Mouse (Mus musculus): ENCODE measurements around the gene H2afb3. TPM values are rescaled to one million over a fixed set of nuclear protein-coding genes. Genes with fewer than 3 reads are reported as not detected.
"Not testable (repeated sequence)": the region's sequence is repeated elsewhere in the genome, so short reads cannot be mapped to it uniquely, and the experiment has no call there.

Gene H2afb3
- polyA plus RNA-seq (2015; fragmentation: Nextera tagmentation; extraction: Ambion mirVana) = not detected in 2 replicates

DNA sequence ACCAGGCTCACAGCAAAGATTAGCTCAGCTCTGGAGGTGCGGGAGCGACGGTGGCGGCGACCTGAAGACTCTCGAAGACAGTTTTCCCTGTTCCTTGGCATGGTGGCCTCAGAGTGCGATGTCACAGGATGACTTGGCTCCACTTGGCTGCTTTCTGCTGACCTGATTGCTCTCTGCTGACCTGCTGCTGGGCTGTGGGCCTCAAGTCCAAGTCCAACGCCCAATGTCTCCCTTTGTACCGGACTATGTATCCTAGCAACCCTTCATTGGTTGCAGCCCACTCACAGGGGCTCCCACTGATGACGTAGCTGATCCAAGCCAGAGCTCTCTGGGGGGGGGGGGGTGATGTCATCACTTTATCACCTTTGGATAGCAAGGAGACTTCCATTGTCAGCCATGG is at the start of gene H2afb3:
Gene H2afb3, minus strand, starts transcription at position 101 of the 400 bp plus-strand sequence.
- not testable (repeated sequence) for H3K9me3 ChIP-seq; H3K4me1 ChIP-seq (replicated peaks); H3K36me3 ChIP-seq; H3K27ac ChIP-seq; H3K4me3 ChIP-seq; H3K4me2 ChIP-seq; H3K27me3 ChIP-seq; ATAC-seq (ENCODE audit: low FRiP score); H3K9ac ChIP-seq
- 81% methylated on average over 9 of the region's 10 CpGs for WGBS

- H3K4me1 ChIP-seq (replicated peaks) = no peaks in the 10 kb centered on the region
- ATAC-seq (ENCODE audit: low FRiP score) = no peak
- 66% methylated on average over 2 of the region's 2 CpGs for WGBS
- no peaks in the 10 kb centered on the region for H3K9me3 ChIP-seq
- no peaks in the 10 kb centered on the region for H3K27me3 ChIP-seq
- no peak overlapping the region for H3K4me2 ChIP-seq
- H3K4me3 ChIP-seq = no peak overlapping the region
- no peaks in the 10 kb centered on the region for H3K36me3 ChIP-seq
- no peak overlapping the region for H3K27ac ChIP-seq
- no peak overlapping the region for H3K9ac ChIP-seq
Measured at GRCm38 (mm10) chrX:120301469-120302175, 11.3 kb downstream of the H2afb3 start.

DNA sequence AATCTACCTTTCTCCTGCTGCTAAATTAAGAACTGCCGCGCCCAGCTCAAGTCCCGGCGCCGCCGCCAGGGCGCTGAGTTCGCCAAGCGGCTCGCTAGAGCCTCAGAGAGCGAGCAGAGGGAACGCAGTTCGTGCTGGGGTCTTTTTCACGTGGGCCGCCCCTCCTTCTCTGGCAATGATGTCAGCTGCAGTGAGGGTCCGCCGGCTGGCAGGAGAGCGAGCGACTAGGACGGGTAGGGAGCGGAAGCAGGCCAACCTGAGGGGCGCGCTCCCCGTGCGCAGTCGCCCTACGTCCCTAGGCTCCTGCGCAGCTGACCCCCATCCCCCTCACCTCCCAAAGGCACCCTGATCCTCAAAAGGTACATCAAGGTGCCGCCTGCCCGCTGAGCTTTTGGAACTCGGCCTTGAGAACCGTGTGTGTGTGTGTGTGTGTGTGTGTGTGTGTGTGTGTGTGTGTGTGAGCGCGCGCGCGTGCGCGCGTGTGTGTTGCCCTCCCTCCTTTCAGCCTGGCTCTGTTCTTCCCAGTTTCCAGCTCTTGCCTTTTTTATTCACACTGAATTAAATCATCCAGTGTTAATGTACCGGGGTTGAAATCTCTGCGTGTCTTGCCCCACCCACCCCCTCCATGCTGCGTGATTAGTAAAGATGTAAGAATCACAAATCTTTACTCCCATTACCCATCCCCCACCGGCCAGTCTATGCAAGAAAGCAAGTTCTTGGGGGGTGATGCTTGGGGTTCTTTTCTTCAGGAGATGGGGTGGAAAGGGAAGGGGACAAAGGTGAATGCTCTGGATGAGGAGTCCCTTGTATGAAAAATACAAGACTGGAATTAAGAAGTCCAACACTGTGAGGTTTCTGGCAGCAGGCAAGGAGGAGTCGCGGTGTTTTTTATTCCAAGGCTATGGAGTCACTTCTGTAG is 19.8 kb downstream of the H2afb3 start:
- Histone ChIP-seq H3K4me1 (replicated peaks) (peaks cover 6% of the 10 kb centered on the region), H3K4me3 (peak overlapping the region; percentile 50), H3K27me3 (no peaks in the 10 kb centered on the region), H3K27ac (peak overlapping the region; percentile 67), H3K36me3 (no peaks in the 10 kb centered on the region), H3K9ac (peak overlapping the region; percentile 66), H3K4me2 (peak overlapping the region; percentile 67), H3K9me3 (no peaks in the 10 kb centered on the region)
- WGBS = 4% methylated on average over 35 of the region's 46 CpGs
- peak; percentile 87 for ATAC-seq (ENCODE audit: low FRiP score)

- peaks cover 6% of the 10 kb centered on the region for H3K4me1 ChIP-seq (replicated peaks)
- WGBS = 11% methylated on average over 13 of the region's 13 CpGs
- H3K9me3 ChIP-seq = no peaks in the 10 kb centered on the region
- ATAC-seq (ENCODE audit: low FRiP score) = no peak
- peak overlapping the region; percentile 67 for H3K4me2 ChIP-seq
- peak overlapping the region; percentile 50 for H3K4me3 ChIP-seq
- H3K27me3 ChIP-seq = no peaks in the 10 kb centered on the region
- no peak overlapping the region for H3K27ac ChIP-seq
- no peaks in the 10 kb centered on the region for H3K36me3 ChIP-seq
- H3K9ac ChIP-seq = no peak overlapping the region
Measured at GRCm38 (mm10) chrX:120291696-120292095, 21.2 kb downstream of the H2afb3 start.

DNA sequence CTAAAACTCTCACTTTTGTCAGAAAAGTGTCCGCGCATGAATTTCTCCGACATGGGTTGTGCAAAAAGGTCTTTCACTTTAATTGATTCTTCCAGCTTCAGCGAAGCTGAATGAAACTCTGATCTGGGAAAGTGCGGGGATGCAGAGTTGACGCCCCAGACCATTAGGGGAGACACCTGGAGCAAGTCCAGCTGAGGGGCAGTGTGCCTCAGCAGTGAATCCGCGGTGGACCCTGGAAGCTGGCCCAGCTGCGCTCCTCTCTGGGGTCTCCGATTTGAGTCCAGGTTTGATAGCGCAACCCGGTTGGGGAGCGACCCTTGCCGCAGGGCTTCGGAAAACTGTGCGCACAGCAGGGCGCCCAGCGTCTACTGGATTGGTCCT is 22.0 kb downstream of the H2afb3 start:
- Histone ChIP-seq H3K27me3 (no peaks in the 10 kb centered on the region), H3K9ac (peak overlapping the region; percentile 69), H3K36me3 (no peaks in the 10 kb centered on the region), H3K4me3 (peak overlapping the region; percentile 50), H3K27ac (no peak overlapping the region), H3K9me3 (no peaks in the 10 kb centered on the region), H3K4me2 (peak overlapping the region; percentile 67), H3K4me1 (replicated peaks) (peaks cover 6% of the 10 kb centered on the region)
- 8% methylated on average over 18 of the region's 18 CpGs for WGBS
- no peak for ATAC-seq (ENCODE audit: low FRiP score)

GRCm38 (mm10) chrX:120290011-120290899 is 22.6 kb downstream of the H2afb3 start, which contains the start of gene Pcdh11x:
Gene Pcdh11x (plus strand): TSS chrX:120290259.
- ATAC-seq (ENCODE audit: low FRiP score) = peak; percentile 82
- Histone ChIP-seq H3K27ac (peak within 1 kb of the TSS; percentile 48; the same call in 1 of the 2 replicates), H3K36me3 (no peaks in the 10 kb centered on the region)

GRCm38 (mm10) chrX:120287502-120287901 is 25.4 kb downstream of the H2afb3 start:
- Histone ChIP-seq H3K4me2 (no peak overlapping the region), H3K27ac (no peak overlapping the region), H3K9ac (no peak overlapping the region), H3K9me3 (no peaks in the 10 kb centered on the region), H3K4me3 (no peak overlapping the region), H3K27me3 (no peaks in the 10 kb centered on the region), H3K36me3 (no peaks in the 10 kb centered on the region), H3K4me1 (replicated peaks) (peaks cover 6% of the 10 kb centered on the region)
- WGBS = 11% methylated on average over 1 of the region's 1 CpGs
- ATAC-seq (ENCODE audit: low FRiP score) = no peak

More at GRCm38 (mm10) chrX:120290011-120290899, 22.6 kb downstream of the H2afb3 start, which contains the start of gene Pcdh11x:
- 14% methylated on average over 31 of the region's 40 CpGs for WGBS
- H3K9ac ChIP-seq = peak within 1 kb of the TSS; percentile 69
- H3K27me3 ChIP-seq = no peaks in the 10 kb centered on the region
- H3K9me3 ChIP-seq = no peaks in the 10 kb centered on the region
- H3K4me1 ChIP-seq (replicated peaks) = peaks cover 6% of the 10 kb centered on the region
- peak within 1 kb of the TSS; percentile 67 for H3K4me2 ChIP-seq
- peak within 1 kb of the TSS; percentile 50 for H3K4me3 ChIP-seq

GRCm38 (mm10) chrX:120285522-120285921 is 27.4 kb downstream of the H2afb3 start:
- no peaks in the 10 kb centered on the region for H3K36me3 ChIP-seq
- H3K27me3 ChIP-seq = no peaks in the 10 kb centered on the region
- H3K4me2 ChIP-seq = no peak overlapping the region
- H3K4me3 ChIP-seq = no peak overlapping the region
- no peak overlapping the region for H3K9ac ChIP-seq
- 0 out of 2 replicates have a peak, but pooled peaks cover 2% of the 10 kb centered on the region for H3K4me1 ChIP-seq (replicated peaks)
- no peak for ATAC-seq (ENCODE audit: low FRiP score)
- no peaks in the 10 kb centered on the region for H3K9me3 ChIP-seq
- H3K27ac ChIP-seq = no peak overlapping the region

Other genes with a start within 250 kb of the H2afb3 start
- gene Pcdh11x, start 22.8 kb downstream of the H2afb3 start, polyA plus RNA-seq (2015; fragmentation: Nextera tagmentation; extraction: Ambion mirVana) = 17.6 and 19.3 TPM in 2 replicates

All from hindbrain, embryonic 13.5 days (tissue).